Mouse (Mus musculus): ENCODE measurements at regions not wholly inside any gene's neighbourhood (a gene's known extent, or its start where the extent isn't known, plus 50 kb on each side); places are given as distances from the start of the nearest gene placed in this dataset.
A peak's percentile ranks its signal among the peaks of the same experiment; 100 is the strongest.
"Not testable (repeated sequence)": the region's sequence is repeated elsewhere in the genome, so short reads cannot be mapped to it uniquely, and the experiment has no call there.

- not testable (repeated sequence) for DNase-seq
Measured at GRCm38 (mm10) chr12:115861759-115862158, 185.8 kb upstream of the Zfp386 start.

GRCm38 (mm10) chr12:115865059-115865756, 182.3 kb upstream of the Zfp386 start:
- DNase-seq, result not testable (repeated sequence)

- DNase-seq, result not testable (repeated sequence)
Measured at GRCm38 (mm10) chr12:115868631-115869030, 178.9 kb upstream of the Zfp386 start.

GRCm38 (mm10) chr12:115872451-115872850, 175.1 kb upstream of the Zfp386 start:
- DNase-seq, result not testable (repeated sequence)

- DNase-seq, result not testable (repeated sequence)
Measured at GRCm38 (mm10) chr12:115873976-115874375, 173.5 kb upstream of the Zfp386 start.

GRCm38 (mm10) chr12:115883719-115884118, 163.8 kb upstream of the Zfp386 start:
- no peak for DNase-seq

- no peak for DNase-seq
Measured at GRCm38 (mm10) chr12:115887976-115888375, 159.5 kb upstream of the Zfp386 start.

- DNase-seq, result peak; percentile 12
Measured at GRCm38 (mm10) chr12:115892656-115893055, 154.9 kb upstream of the Zfp386 start.

GRCm38 (mm10) chr12:115912226-115912625, 135.3 kb upstream of the Zfp386 start:
- DNase-seq, result not testable (repeated sequence)

- DNase-seq, result not testable (repeated sequence)
Measured at GRCm38 (mm10) chr12:115915420-115915819, 132.1 kb upstream of the Zfp386 start.

- DNase-seq, result not testable (repeated sequence)
Measured at GRCm38 (mm10) chr12:115920119-115920518, 127.4 kb upstream of the Zfp386 start.

GRCm38 (mm10) chr12:115923999-115924398, 123.5 kb upstream of the Zfp386 start:
- DNase-seq, result not testable (repeated sequence)

- DNase-seq, result not testable (repeated sequence)
Measured at GRCm38 (mm10) chr12:115925542-115925941, 122.0 kb upstream of the Zfp386 start.

- DNase-seq, result not testable (repeated sequence)
Measured at GRCm38 (mm10) chr12:115952325-115952724, 95.2 kb upstream of the Zfp386 start.

- not testable (repeated sequence) for DNase-seq
Measured at GRCm38 (mm10) chr12:115955477-115956177, 91.9 kb upstream of the Zfp386 start.

- not testable (repeated sequence) for DNase-seq
Measured at GRCm38 (mm10) chr12:115963701-115964100, 83.8 kb upstream of the Zfp386 start.

- not testable (repeated sequence) for DNase-seq
Measured at GRCm38 (mm10) chr12:115967522-115967921, 80.0 kb upstream of the Zfp386 start.
